Mouse (Mus musculus) layer of hippocampus, postnatal 25 days (tissue): Measurements from ENCODE around the gene Alox5. TPM values are rescaled to one million over a fixed set of nuclear protein-coding genes. Genes with fewer than 3 reads are reported as not detected.
"Not testable (repeated sequence)": the region's sequence is repeated elsewhere in the genome, so short reads cannot be mapped to it uniquely, and the experiment has no call there.

ENCODE experiments used
- DNase-seq, 2 experiments: peaks; one replicate each; pipeline ENCODE4 v3.0.0; 2022; ENCODE audit warnings: mixed read lengths in 2 of 2, low spot score in 1 of 2; ENCODE audit errors: extremely low spot score in 1 of 2
- total RNA-seq, 2 experiments: library from RNA; stranded (reverse); gene quantifications; 2 replicates each; pipeline ENCODE4 v1.2.3; 2021

Gene Alox5
- 1 to 10 TPM; 2.5 to 4.0 TPM for total RNA-seq

- DNase-seq = no peak
These were observed at the start of gene Alox5 for GRCm38 (mm10) chr6:116460544-116461283. Gene Alox5, minus strand, starts transcription at chr6:116461178.

- DNase-seq = not testable (repeated sequence)
These were observed 45.5 kb upstream of the Alox5 start, which contains the start of gene Olfr212 for GRCm38 (mm10) chr6:116506302-116507003. Gene Olfr212, plus strand, starts transcription at chr6:116506516.

GRCm38 (mm10) chr6:116495960-116496359 is 35.0 kb upstream of the Alox5 start:
- no peak for DNase-seq

GRCm38 (mm10) chr6:116493742-116494141 is 32.8 kb upstream of the Alox5 start:
- DNase-seq = no peak

GRCm38 (mm10) chr6:116488791-116489190 is 27.8 kb upstream of the Alox5 start, which contains the start of gene Olfr211:
Gene Olfr211, plus strand, starts transcription at chr6:116489091.
- DNase-seq = no peak

GRCm38 (mm10) chr6:116486833-116487232 is 25.9 kb upstream of the Alox5 start:
- no peak for DNase-seq

GRCm38 (mm10) chr6:116485081-116485480 is 24.1 kb upstream of the Alox5 start:
- DNase-seq = no peak

- no peak for DNase-seq
These were observed 7.1 kb upstream of the Alox5 start for GRCm38 (mm10) chr6:116468081-116468480.

- no peak for DNase-seq
These were observed 1.7 kb downstream of the Alox5 start for GRCm38 (mm10) chr6:116459232-116459631.

GRCm38 (mm10) chr6:116458728-116459127 is 2.2 kb downstream of the Alox5 start:
- no peak for DNase-seq

- DNase-seq = no peak
These were observed 4.5 kb downstream of the Alox5 start for GRCm38 (mm10) chr6:116456482-116456881.

- DNase-seq = no peak
These were observed 5.2 kb downstream of the Alox5 start for GRCm38 (mm10) chr6:116455781-116456180.

GRCm38 (mm10) chr6:116440849-116441248 is 20.1 kb downstream of the Alox5 start:
- no peak for DNase-seq

GRCm38 (mm10) chr6:116440447-116440846 is 20.5 kb downstream of the Alox5 start:
- no peak for DNase-seq

- no peak for DNase-seq
These were observed 21.4 kb downstream of the Alox5 start for GRCm38 (mm10) chr6:116439531-116439930.

- DNase-seq = no peak
These were observed 22.1 kb downstream of the Alox5 start for GRCm38 (mm10) chr6:116438864-116439263.

- no peak for DNase-seq
These were observed 32.7 kb downstream of the Alox5 start for GRCm38 (mm10) chr6:116428282-116428681.

- DNase-seq = no peak
These were observed 33.4 kb downstream of the Alox5 start for GRCm38 (mm10) chr6:116427552-116427951.

GRCm38 (mm10) chr6:116423664-116424063 is 37.3 kb downstream of the Alox5 start:
- peak in 1 of 2 experiments; percentile 62 for DNase-seq

- DNase-seq = no peak
These were observed 38.0 kb downstream of the Alox5 start for GRCm38 (mm10) chr6:116422991-116423390.

- DNase-seq = no peak
These were observed 40.7 kb downstream of the Alox5 start for GRCm38 (mm10) chr6:116420271-116420670.

- no peak for DNase-seq
These were observed 41.3 kb downstream of the Alox5 start for GRCm38 (mm10) chr6:116419699-116420098.
